Mouse (Mus musculus) E14TG2a.4 (cell line): Measurements from ENCODE around the gene Fem1a.

Experiments
- CTCF ChIP-seq: conservative IDR thresholded peaks from 2 replicates; pipeline ENCODE4 v1.5.1; 2014; ENCODE audit warnings: low read length
- NANOG ChIP-seq: IDR thresholded peaks from 2 replicates; pipeline ENCODE4 v1.6.1; 2014; ENCODE audit warnings: borderline replicate concordance, low read length, mixed read lengths
- POU5F1 ChIP-seq: IDR thresholded peaks from 2 replicates; pipeline ENCODE4 v1.6.1; 2014; ENCODE audit warnings: low read length, borderline replicate concordance

- TF ChIP-seq CTCF (no peak), POU5F1 (no peak), NANOG (no peak)
Observed at GRCm38 (mm10) chr17:56292531-56293222, 36.1 kb downstream of the Fem1a start, which contains the start of gene Plin3.
